Mouse (Mus musculus) spleen, adult 2 months (tissue): ENCODE results near the gene Pitpna. TPM values are rescaled to one million over a fixed set of nuclear protein-coding genes. Genes with fewer than 3 reads are reported as not detected.

Experiments used
- DNase-seq, 2 experiments: peaks; one replicate each; pipeline versions ENCODE4 v3.0.0 to v3.0.0-alpha.2; 2012 to 2021; ENCODE audit warnings: low spot score in 2 of 2, low read depth in 1 of 2
- H3K27ac ChIP-seq: fragments of 200-500 bp; 2 replicates; pipeline ENCODE4 v1.5.1; 2012; ENCODE audit warnings: low read length, inconsistent platforms; ENCODE audit not compliant: insufficient read depth
- H3K27me3 ChIP-seq: fragments of 200-500 bp; 2 replicates; pipeline ENCODE4 v1.6.1; 2012; ENCODE audit warnings: mild to moderate bottlenecking, moderate library complexity, low read length, inconsistent platforms; ENCODE audit not compliant: control insufficient read depth, insufficient read depth
- H3K36me3 ChIP-seq: fragments of 200-500 bp; 2 replicates; pipeline ENCODE4 v1.6.1; 2012; ENCODE audit warnings: mild to moderate bottlenecking, low read length, inconsistent platforms; ENCODE audit not compliant: control insufficient read depth, insufficient read depth
- H3K4me1 ChIP-seq: fragments of 200-500 bp; 2 replicates; pipeline ENCODE4 v1.6.1; 2011; ENCODE audit warnings: inconsistent platforms; ENCODE audit not compliant: control insufficient read depth, insufficient read depth, insufficient read length
- H3K4me3 ChIP-seq: fragments of 200-500 bp; 2 replicates; pipeline ENCODE4 v1.5.1; 2011; ENCODE audit warnings: mild to moderate bottlenecking, inconsistent platforms; ENCODE audit not compliant: insufficient read depth, insufficient read length; ENCODE audit errors: extremely low read depth
- CTCF ChIP-seq: fragments of 200-500 bp; IDR thresholded peaks from 2 replicates; pipeline ENCODE4 v1.5.1; 2011; ENCODE audit warnings: mild to moderate bottlenecking, inconsistent platforms; ENCODE audit not compliant: insufficient read depth, insufficient read length, insufficient replicate concordance; ENCODE audit errors: extremely low read depth
- POLR2A ChIP-seq: fragments of 200-500 bp; IDR thresholded peaks from 2 replicates; pipeline ENCODE4 v1.6.1; 2011; ENCODE audit warnings: low read depth, low read length, inconsistent platforms
- WGBS: fragments of 180-500 bp; shearing (Covaris S2); methylation state at CpG from one replicate; pipeline ENCODE4 v1.1.7; 2018; 5-methylcytosine and 5-hydroxymethylcytosine counted together
- polyA plus RNA-seq: library from polyadenylated mRNA; depleted of rRNA; stranded (reverse); fragments of >200 nt; gene quantifications from 2 replicates; pipeline ENCODE4 v1.2.3, GENCODE M21; 2012

Gene Pitpna
- polyA plus RNA-seq, 1 experiment = 51.7 TPM

- DNase-seq = no peak
- peaks cover 82% of the 10 kb centered on the region for H3K36me3 ChIP-seq
- H3K27me3 ChIP-seq = no peaks in the 10 kb centered on the region
- WGBS = 50% methylated on average over 3 of the region's 3 CpGs
- no peak overlapping the region for H3K4me3 ChIP-seq
- no peak overlapping the region for H3K27ac ChIP-seq
- TF ChIP-seq CTCF (no peak), POLR2A (no peak)
- no peaks in the 10 kb centered on the region for H3K4me1 ChIP-seq
These were observed 80.7 kb downstream of the Pitpna start for GRCm38 (mm10) chr11:75668621-75669020.

GRCm38 (mm10) chr11:75669176-75669852, 81.4 kb downstream of the Pitpna start:
- WGBS = 88% methylated on average over 11 of the region's 11 CpGs
- no peaks in the 10 kb centered on the region for H3K4me1 ChIP-seq
- H3K4me3 ChIP-seq = no peak overlapping the region
- DNase-seq = no peak
- no peaks in the 10 kb centered on the region for H3K27me3 ChIP-seq
- no peak overlapping the region for H3K27ac ChIP-seq
- H3K36me3 ChIP-seq = peaks cover 83% of the 10 kb centered on the region
- TF ChIP-seq POLR2A (no peak), CTCF (no peak)

GRCm38 (mm10) chr11:75669853-75670200, 81.9 kb downstream of the Pitpna start:
- Histone ChIP-seq H3K4me3 (no peak overlapping the region), H3K36me3 (peaks cover 81% of the 10 kb centered on the region), H3K27me3 (no peaks in the 10 kb centered on the region), H3K4me1 (no peaks in the 10 kb centered on the region), H3K27ac (no peak overlapping the region)
- 79% methylated on average over 12 of the region's 12 CpGs for WGBS
- DNase-seq = no peak
- TF ChIP-seq POLR2A = no peak
- TF ChIP-seq CTCF = no peak

GRCm38 (mm10) chr11:75671426-75672180, 83.7 kb downstream of the Pitpna start:
- 87% methylated on average over 22 of the region's 22 CpGs for WGBS
- Histone ChIP-seq H3K36me3 (peaks cover 66% of the 10 kb centered on the region), H3K4me1 (no peaks in the 10 kb centered on the region), H3K27me3 (no peaks in the 10 kb centered on the region), H3K27ac (no peak overlapping the region), H3K4me3 (no peak overlapping the region)
- TF ChIP-seq POLR2A = no peak
- TF ChIP-seq CTCF = no peak
- no peak for DNase-seq

GRCm38 (mm10) chr11:75673411-75673810, 85.5 kb downstream of the Pitpna start:
- no peak for DNase-seq
- Histone ChIP-seq H3K36me3 (peaks cover 50% of the 10 kb centered on the region), H3K4me1 (no peaks in the 10 kb centered on the region; the same call in 1 of the 2 replicates), H3K27ac (no peak overlapping the region), H3K27me3 (no peaks in the 10 kb centered on the region), H3K4me3 (no peak overlapping the region)
- 93% methylated on average over 5 of the region's 5 CpGs for WGBS
- TF ChIP-seq CTCF = no peak
- no peak for TF ChIP-seq POLR2A

- Histone ChIP-seq H3K4me3 (no peak overlapping the region), H3K4me1 (no peaks in the 10 kb centered on the region; the same call in 1 of the 2 replicates), H3K36me3 (peaks cover 37% of the 10 kb centered on the region), H3K27ac (no peak overlapping the region), H3K27me3 (no peaks in the 10 kb centered on the region)
- TF ChIP-seq CTCF (no peak), POLR2A (no peak)
- no peak for DNase-seq
- 84% methylated on average over 3 of the region's 3 CpGs for WGBS
These were observed 87.0 kb downstream of the Pitpna start for GRCm38 (mm10) chr11:75674875-75675274.
